ENCODE assay signal across 18 mouse cellular contexts in genomic region chr11:79839973-79840372, GRCm38 (mm10).
DNase-seq lines count a peak whose midpoint lies in the region; ATAC-seq and TF ChIP-seq lines count a peak whose summit lies in the region.
"Had no signal": no experiment of that assay in that cellular context is flagged by ENCODE, and none has a peak within 500 bp of the region (broad histone marks: within the 10 kb centered on the region; RNA-seq: fewer than 3 reads in every experiment).

No protein-coding gene starts in this region.

- no peak for TF ChIP-seq POLR2A in limb, embryonic 14.5 days (IDR thresholded peaks at IDR 0.05; ENCODE audit: borderline replicate concordance, extremely low read depth, insufficient read depth, insufficient read length)

- H3K36me3 ChIP-seq in limb, embryonic 14.5 days (ENCODE audit: control insufficient read depth, insufficient read depth, low read length) = no peaks in the 10 kb centered on the region
- no peaks in the 10 kb centered on the region for H3K36me3 ChIP-seq in limb, embryonic 10.5 days
- no peaks in the 10 kb centered on the region for H3K36me3 ChIP-seq in midbrain, embryonic 10.5 days
- H3K36me3 ChIP-seq in midbrain, embryonic 16.5 days (ENCODE audit: control insufficient read depth, insufficient read depth, low read length) = no peaks in the 10 kb centered on the region
- no peaks in the 10 kb centered on the region for H3K36me3 ChIP-seq in stomach, embryonic 15.5 days
- H3K36me3 ChIP-seq: embryonic facial prominence, embryonic 10.5 days; heart, embryonic 13.5 days; hindbrain, embryonic 12.5 days had no signal

- peaks cover 8% of the 10 kb centered on the region; the same call in 1 of the 2 replicates for H3K4me1 ChIP-seq in limb, embryonic 14.5 days (ENCODE audit: control insufficient read depth, insufficient read depth, low read length)
- peaks cover 22% of the 10 kb centered on the region for H3K4me1 ChIP-seq in limb, embryonic 10.5 days
- H3K4me1 ChIP-seq in midbrain, embryonic 10.5 days = peaks cover 25% of the 10 kb centered on the region
- H3K4me1 ChIP-seq in midbrain, embryonic 16.5 days (ENCODE audit: control insufficient read depth, insufficient read depth, low read length) = no peaks in the 10 kb centered on the region
- peaks cover 6% of the 10 kb centered on the region; the same call in 1 of the 2 replicates for H3K4me1 ChIP-seq in stomach, embryonic 15.5 days
- H3K4me1 ChIP-seq: hindbrain, embryonic 12.5 days had no signal

- intact Hi-C loops in left cerebral cortex, postnatal 25 days (cut with DNase I) = no loop called here

- no peak for ATAC-seq in limb, embryonic 14.5 days (ENCODE audit: low FRiP score, low read depth)
- ATAC-seq in midbrain, embryonic 16.5 days = no peak
- no peak for ATAC-seq in stomach, embryonic 15.5 days (ENCODE audit: insufficient read depth, low FRiP score, low read depth)
- ATAC-seq: forebrain, embryonic 14.5 days had no signal

- no peak overlapping the region for H3K9ac ChIP-seq in limb, embryonic 14.5 days (ENCODE audit: low read depth, low read length, severe bottlenecking)
- no peak overlapping the region for H3K9ac ChIP-seq in midbrain, embryonic 16.5 days (ENCODE audit: low read depth, low read length)
- H3K9ac ChIP-seq in stomach, embryonic 15.5 days = no peak overlapping the region
- H3K9ac ChIP-seq: heart, embryonic 13.5 days; hindbrain, embryonic 12.5 days had no signal

- H3K9me3 ChIP-seq in limb, embryonic 14.5 days (ENCODE audit: control insufficient read depth, low read length) = no peaks in the 10 kb centered on the region
- H3K9me3 ChIP-seq in limb, embryonic 10.5 days (replicated peaks) = no peaks in the 10 kb centered on the region
- H3K9me3 ChIP-seq in midbrain, embryonic 10.5 days (replicated peaks) = no peaks in the 10 kb centered on the region
- no peaks in the 10 kb centered on the region for H3K9me3 ChIP-seq in midbrain, embryonic 16.5 days (replicated peaks; ENCODE audit: control insufficient read depth, low read length, poor library complexity, severe bottlenecking)
- no peaks in the 10 kb centered on the region for H3K9me3 ChIP-seq in stomach, embryonic 15.5 days
- H3K9me3 ChIP-seq: embryonic facial prominence, embryonic 10.5 days; heart, embryonic 13.5 days; hindbrain, embryonic 12.5 days had no signal

- no peak overlapping the region for H3K4me3 ChIP-seq in limb, embryonic 14.5 days (replicated peaks; ENCODE audit: low read length)
- no peak overlapping the region for H3K4me3 ChIP-seq in limb, embryonic 10.5 days
- no peak overlapping the region for H3K4me3 ChIP-seq in midbrain, embryonic 10.5 days
- H3K4me3 ChIP-seq in midbrain, embryonic 16.5 days (ENCODE audit: low read depth, low read length) = no peak overlapping the region
- H3K4me3 ChIP-seq in stomach, embryonic 15.5 days (replicated peaks) = no peak overlapping the region
- H3K4me3 ChIP-seq: embryonic facial prominence, embryonic 10.5 days; gastrocnemius, adult 2 months; heart, embryonic 13.5 days; hindbrain, embryonic 12.5 days had no signal

- no peaks in the 10 kb centered on the region for H3K27me3 ChIP-seq in limb, embryonic 14.5 days (ENCODE audit: control insufficient read depth, insufficient read depth, low read length)
- no peaks in the 10 kb centered on the region for H3K27me3 ChIP-seq in limb, embryonic 10.5 days (ENCODE audit: low read depth, poor library complexity, severe bottlenecking)
- H3K27me3 ChIP-seq in midbrain, embryonic 10.5 days (ENCODE audit: low read depth, poor library complexity, severe bottlenecking) = no peaks in the 10 kb centered on the region; the same call in 1 of the 2 replicates
- no peaks in the 10 kb centered on the region for H3K27me3 ChIP-seq in midbrain, embryonic 16.5 days (ENCODE audit: control insufficient read depth, insufficient read depth, low read depth, low read length)
- H3K27me3 ChIP-seq in stomach, embryonic 15.5 days (replicated peaks) = no peaks in the 10 kb centered on the region
- H3K27me3 ChIP-seq: hindbrain, embryonic 12.5 days had no signal

- no peak for DNase-seq in limb, embryonic 14.5 days (ENCODE audit: low spot score)
- DNase-seq in limb, embryonic 10.5 days (ENCODE audit: low spot score) = no peak
- no peak for DNase-seq in midbrain, embryonic 10.5 days (ENCODE audit: low spot score)
- no peak for DNase-seq in MN1 (ENCODE audit: low spot score)
- no peak for DNase-seq in left cerebral cortex, postnatal 25 days (ENCODE audit: low spot score in 2 of 2)
- DNase-seq: adrenal gland, adult 2 months; adrenal gland, postnatal 25 days; cerebellum, adult 2 months; cerebellum, postnatal 10 days; gastrocnemius, adult 2 months; gastrocnemius, postnatal 25 days; heart, postnatal 36 days had no signal

- WGBS in limb, embryonic 14.5 days = 75% methylated on average over 6 of the region's 6 CpGs
- 83% methylated on average over 6 of the region's 6 CpGs for WGBS in limb, embryonic 10.5 days
- 69% methylated on average over 6 of the region's 6 CpGs for WGBS in midbrain, embryonic 10.5 days
- 66% methylated on average over 6 of the region's 6 CpGs for WGBS in midbrain, embryonic 16.5 days
- 54% methylated on average over 6 of the region's 6 CpGs for WGBS in stomach, embryonic 15.5 days

- H3K27ac ChIP-seq in limb, embryonic 14.5 days (replicated peaks; ENCODE audit: low read depth, low read length) = 0 out of 2 replicates have a peak overlapping the region, but pooled peaks have one; percentile 29
- no peak overlapping the region for H3K27ac ChIP-seq in limb, embryonic 10.5 days
- H3K27ac ChIP-seq in midbrain, embryonic 10.5 days (replicated peaks) = 0 out of 2 replicates have a peak overlapping the region, but pooled peaks have one; percentile 38
- no peak overlapping the region for H3K27ac ChIP-seq in midbrain, embryonic 16.5 days (ENCODE audit: low read length)
- peak overlapping the region; percentile 68 for H3K27ac ChIP-seq in stomach, embryonic 15.5 days
- H3K27ac ChIP-seq: embryonic facial prominence, embryonic 10.5 days; heart, embryonic 13.5 days; hindbrain, embryonic 12.5 days had no signal

- no peak overlapping the region for H3K4me2 ChIP-seq in limb, embryonic 14.5 days (replicated peaks; ENCODE audit: low read depth, low read length, severe bottlenecking)
- H3K4me2 ChIP-seq in midbrain, embryonic 16.5 days (ENCODE audit: low read length) = no peak overlapping the region
- H3K4me2 ChIP-seq in stomach, embryonic 15.5 days = no peak overlapping the region
- H3K4me2 ChIP-seq: heart, embryonic 13.5 days; hindbrain, embryonic 12.5 days had no signal

Comparison
In these comparisons a context has a peak if more than half of its experiments do, and no peak if none do; other contexts are left out.
1. H3K27ac ChIP-seq: peak in limb, embryonic 14.5 days (single experiment), midbrain, embryonic 10.5 days (single experiment) and stomach, embryonic 15.5 days (single experiment); none in limb, embryonic 10.5 days (single experiment) and midbrain, embryonic 16.5 days (single experiment).